Mouse (Mus musculus) stomach, embryonic 14.5 days (tissue): Measurements from ENCODE around the gene Noxo1. TPM values are rescaled to one million over a fixed set of nuclear protein-coding genes. Genes with fewer than 3 reads are reported as not detected.
"Not testable (repeated sequence)": the region's sequence is repeated elsewhere in the genome, so short reads cannot be mapped to it uniquely, and the experiment has no call there.

Experiments
- ATAC-seq: fragments of 200-750 bp; cut with Nextera tagmentation; 2 replicates; pipeline ENCODE4 v1.8.0; 2017; ENCODE audit warnings: low read depth, moderate TSS enrichment; ENCODE audit not compliant: insufficient number of reproducible peaks, insufficient read depth, low FRiP score
- H3K27ac ChIP-seq: fragments of 300-500 bp; sonication (generic); 2 replicates; pipeline ENCODE4 v1.5.1; 2014; ENCODE audit warnings: mild to moderate bottlenecking, low read length, moderate library complexity, mixed read lengths
- H3K27me3 ChIP-seq: fragments of 300-500 bp; sonication (generic); 2 replicates; pipeline ENCODE4 v1.6.1; 2014; ENCODE audit warnings: low read length, control low read depth, mixed read lengths; ENCODE audit not compliant: control insufficient read depth, insufficient read depth
- H3K36me3 ChIP-seq: fragments of 300-500 bp; sonication (generic); 2 replicates; pipeline ENCODE4 v1.6.1; 2014; ENCODE audit warnings: mild to moderate bottlenecking, control low read depth, low read length, moderate library complexity, mixed read lengths; ENCODE audit not compliant: control insufficient read depth, insufficient read depth
- H3K4me1 ChIP-seq: fragments of 300-500 bp; sonication (generic); 2 replicates; pipeline ENCODE4 v1.6.1; 2014; ENCODE audit warnings: low read length, control low read depth, mixed read lengths; ENCODE audit not compliant: control insufficient read depth, insufficient read depth
- H3K4me2 ChIP-seq: fragments of 300-500 bp; sonication (generic); replicated peaks from 2 replicates; pipeline ENCODE4 v1.6.1; 2014; ENCODE audit warnings: low read depth, low read length, control low read depth
- H3K4me3 ChIP-seq: fragments of 300-500 bp; sonication (generic); 2 replicates; pipeline ENCODE4 v1.5.1; 2014; ENCODE audit warnings: low read depth, low read length, control low read depth
- H3K9ac ChIP-seq: fragments of 300-500 bp; sonication (generic); replicated peaks from 2 replicates; pipeline ENCODE4 v1.6.1; 2014; ENCODE audit warnings: low read depth, mild to moderate bottlenecking, control low read depth, low read length, moderate library complexity, mixed read lengths
- H3K9me3 ChIP-seq: fragments of 300-500 bp; sonication (generic); 2 replicates; pipeline ENCODE4 v1.6.1; 2016; ENCODE audit warnings: low read depth, low read length, control low read depth; ENCODE audit not compliant: control insufficient read depth
- WGBS: fragments of 180-500 bp; shearing (Covaris S2); extraction: QIAGEN DNeasy Blood & Tissue Kit; methylation state at CpG from one replicate; pipeline ENCODE4 v1.1.7; 2014; 5-methylcytosine and 5-hydroxymethylcytosine counted together
- polyA plus RNA-seq: library from polyadenylated mRNA; unstranded; fragments of >200 nt; fragmentation: Nextera tagmentation; extraction: Ambion mirVana; gene quantifications from 2 replicates; pipeline ENCODE4 v1.2.1, GENCODE M21; 2014

Gene Noxo1
- polyA plus RNA-seq, 1 experiment from 2014 or later, result 3.8 TPM

- not testable (repeated sequence) for ATAC-seq, H3K27ac ChIP-seq, H3K27me3 ChIP-seq, H3K9me3 ChIP-seq
- peak overlapping the region; percentile 84 for H3K9ac ChIP-seq
- peak overlapping the region; percentile 44 for H3K4me2 ChIP-seq
- 57% methylated on average over 5 of the region's 5 CpGs for WGBS
- H3K4me1 ChIP-seq, result peaks cover 17% of the 10 kb centered on the region; the same call in 1 of the 2 replicates
- peak overlapping the region; percentile 78 for H3K4me3 ChIP-seq
- H3K36me3 ChIP-seq, result peaks cover 13% of the 10 kb centered on the region
These were observed 22.9 kb downstream of the Noxo1 start for GRCm38 (mm10) chr17:24718938-24719337.

GRCm38 (mm10) chr17:24719494-24720222 lies 23.6 kb downstream of the Noxo1 start:
- peak overlapping the region; percentile 84 for H3K9ac ChIP-seq
- peak overlapping the region; percentile 78 for H3K4me3 ChIP-seq
- peak overlapping the region; percentile 84 for H3K4me2 ChIP-seq
- H3K36me3 ChIP-seq, result peaks cover 13% of the 10 kb centered on the region
- no peaks in the 10 kb centered on the region for H3K27me3 ChIP-seq
- H3K9me3 ChIP-seq, result no peaks in the 10 kb centered on the region
- H3K27ac ChIP-seq, result peak overlapping the region; percentile 85
- ATAC-seq, result peak; percentile 99
- under 1% methylated on average over 61 of the region's 61 CpGs for WGBS
- H3K4me1 ChIP-seq, result peaks cover 17% of the 10 kb centered on the region; the same call in 1 of the 2 replicates

GRCm38 (mm10) chr17:24720616-24721015 lies 24.6 kb downstream of the Noxo1 start:
- H3K36me3 ChIP-seq, result peaks cover 13% of the 10 kb centered on the region
- H3K9ac ChIP-seq, result peak overlapping the region; percentile 82
- H3K4me1 ChIP-seq, result peaks cover 17% of the 10 kb centered on the region; the same call in 1 of the 2 replicates
- H3K9me3 ChIP-seq, H3K27me3 ChIP-seq, ATAC-seq, H3K27ac ChIP-seq: not testable (repeated sequence)
- peak overlapping the region; percentile 78 for H3K4me3 ChIP-seq
- H3K4me2 ChIP-seq, result peak overlapping the region; percentile 84
- WGBS, result under 1% methylated on average over 11 of the region's 11 CpGs

GRCm38 (mm10) chr17:24721383-24721955 lies 25.4 kb downstream of the Noxo1 start:
- not testable (repeated sequence) for ATAC-seq, H3K27ac ChIP-seq, H3K27me3 ChIP-seq, H3K9me3 ChIP-seq
- Histone ChIP-seq H3K9ac (peak overlapping the region; percentile 82; the same call in 1 of the 2 replicates), H3K4me3 (peak overlapping the region; percentile 78), H3K4me1 (peaks cover 17% of the 10 kb centered on the region; the same call in 1 of the 2 replicates), H3K36me3 (peaks cover 13% of the 10 kb centered on the region), H3K4me2 (peak overlapping the region; percentile 84)
- 52% methylated on average over 7 of the region's 7 CpGs for WGBS

- peaks cover 13% of the 10 kb centered on the region for H3K36me3 ChIP-seq
- H3K4me1 ChIP-seq, result peaks cover 17% of the 10 kb centered on the region; the same call in 1 of the 2 replicates
- no peak overlapping the region for H3K27ac ChIP-seq
- peak overlapping the region; percentile 84; the same call in 1 of the 2 replicates for H3K4me2 ChIP-seq
- no peaks in the 10 kb centered on the region for H3K27me3 ChIP-seq
- 38% methylated on average over 13 of the region's 13 CpGs for WGBS
- H3K9ac ChIP-seq, result no peak overlapping the region
- no peaks in the 10 kb centered on the region for H3K9me3 ChIP-seq
- H3K4me3 ChIP-seq, result peak overlapping the region; percentile 78; the same call in 1 of the 2 replicates
- no peak for ATAC-seq
These were observed 26.3 kb downstream of the Noxo1 start for GRCm38 (mm10) chr17:24722220-24722924.

GRCm38 (mm10) chr17:24723122-24723880 lies 27.3 kb downstream of the Noxo1 start:
- Histone ChIP-seq H3K27me3 (no peaks in the 10 kb centered on the region), H3K4me1 (peaks cover 17% of the 10 kb centered on the region; the same call in 1 of the 2 replicates), H3K9ac (peak overlapping the region; percentile 65), H3K27ac (peak overlapping the region; percentile 70; the same call in 1 of the 2 replicates), H3K36me3 (peaks cover 13% of the 10 kb centered on the region), H3K4me3 (peak overlapping the region; percentile 71), H3K4me2 (peak overlapping the region; percentile 47), H3K9me3 (no peaks in the 10 kb centered on the region)
- ATAC-seq, result no peak
- WGBS, result 3% methylated on average over 12 of the region's 12 CpGs

GRCm38 (mm10) chr17:24723881-24724180 lies 27.8 kb downstream of the Noxo1 start:
- peak; percentile 3; the same call in 1 of the 2 replicates for ATAC-seq
- Histone ChIP-seq H3K36me3 (peaks cover 13% of the 10 kb centered on the region), H3K4me1 (peaks cover 17% of the 10 kb centered on the region; the same call in 1 of the 2 replicates), H3K9ac (peak overlapping the region; percentile 65), H3K27me3 (no peaks in the 10 kb centered on the region), H3K27ac (peak overlapping the region; percentile 70; the same call in 1 of the 2 replicates), H3K4me2 (peak overlapping the region; percentile 47), H3K4me3 (peak overlapping the region; percentile 71), H3K9me3 (no peaks in the 10 kb centered on the region)
- WGBS, result under 1% methylated on average over 15 of the region's 15 CpGs
